Mouse (Mus musculus) hindbrain, embryonic 14.5 days (tissue): Measurements from ENCODE around the gene Hoxc6. TPM values are rescaled to one million over a fixed set of nuclear protein-coding genes. Genes with fewer than 3 reads are reported as not detected.

Experiments
- ATAC-seq: fragments of 200-750 bp; cut with Nextera tagmentation; 2 replicates; pipeline ENCODE4 v1.8.0; 2017; ENCODE audit warnings: moderate number of reproducible peaks, mild to moderate bottlenecking, moderate TSS enrichment, moderate library complexity; ENCODE audit not compliant: low FRiP score
- DNase-seq: peaks from one replicate; pipeline ENCODE4 v3.0.0-alpha.2; 2015; ENCODE audit warnings: low spot score
- H3K27ac ChIP-seq: fragments of 300-500 bp; sonication (generic); 2 replicates; pipeline ENCODE4 v1.5.1; 2014; ENCODE audit warnings: mild to moderate bottlenecking, moderate library complexity
- H3K27me3 ChIP-seq: fragments of 300-500 bp; sonication (generic); 2 replicates; pipeline ENCODE4 v1.6.1; 2014; ENCODE audit warnings: mild to moderate bottlenecking, low read length, mixed read lengths; ENCODE audit not compliant: control insufficient read depth, insufficient read depth
- H3K36me3 ChIP-seq: fragments of 300-500 bp; sonication (generic); replicated peaks from 2 replicates; pipeline ENCODE4 v1.6.1; 2014; ENCODE audit not compliant: control insufficient read depth, insufficient read depth
- H3K4me1 ChIP-seq: fragments of 300-500 bp; sonication (generic); replicated peaks from 2 replicates; pipeline ENCODE4 v1.6.1; 2014; ENCODE audit warnings: antibody characterized with exemption, low read length, mixed read lengths; ENCODE audit not compliant: control insufficient read depth, insufficient read depth
- H3K4me2 ChIP-seq: fragments of 300-500 bp; sonication (generic); replicated peaks from 2 replicates; pipeline ENCODE4 v1.6.1; 2014; ENCODE audit warnings: mild to moderate bottlenecking, moderate library complexity
- H3K4me3 ChIP-seq: fragments of 300-500 bp; sonication (generic); replicated peaks from 2 replicates; pipeline ENCODE4 v1.5.1; 2014; ENCODE audit warnings: mild to moderate bottlenecking, low read length
- H3K9ac ChIP-seq: fragments of 300-500 bp; sonication (generic); 2 replicates; pipeline ENCODE4 v1.6.1; 2014
- H3K9me3 ChIP-seq: fragments of 300-500 bp; sonication (generic); 2 replicates; pipeline ENCODE4 v1.6.1; 2016; ENCODE audit warnings: low read length; ENCODE audit not compliant: control insufficient read depth
- WGBS: fragments of 180-500 bp; shearing (Covaris S2); extraction: QIAGEN DNeasy Blood & Tissue Kit; methylation state at CpG from one replicate; pipeline ENCODE4 v1.1.7; 2014; 5-methylcytosine and 5-hydroxymethylcytosine counted together
- polyA plus RNA-seq: library from polyadenylated mRNA; unstranded; fragments of >200 nt; fragmentation: Nextera tagmentation; extraction: Ambion mirVana; gene quantifications from 2 replicates; pipeline ENCODE4 v1.2.1, GENCODE M21; 2014

Hoxc6 gene
- polyA plus RNA-seq, 1 experiment from 2014 or later, result 24.8 TPM

DNA sequence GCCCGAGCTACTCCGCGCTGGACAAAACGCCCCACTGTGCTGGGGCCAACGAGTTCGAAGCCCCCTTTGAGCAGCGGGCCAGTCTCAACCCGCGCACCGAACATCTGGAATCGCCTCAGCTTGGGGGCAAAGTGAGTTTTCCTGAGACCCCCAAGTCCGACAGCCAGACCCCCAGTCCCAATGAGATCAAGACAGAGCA is 30.8 kb upstream of the Hoxc6 start, which contains the start of gene Hoxc5:
Gene Hoxc5 (plus strand): TSS at position 132 of the 199 bp plus-strand sequence.
- DNase-seq (no peak), ATAC-seq (no peak)
- Histone ChIP-seq H3K4me2 (0 out of 2 replicates have a peak within 1 kb of the TSS, but pooled peaks have one; percentile 9), H3K4me3 (0 out of 2 replicates have a peak within 1 kb of the TSS, but pooled peaks have one; percentile 8), H3K27ac (no peak within 1 kb of the TSS), H3K36me3 (no peaks in the 10 kb centered on the region), H3K9ac (no peak within 1 kb of the TSS), H3K9me3 (no peaks in the 10 kb centered on the region), H3K27me3 (peaks cover 100% of the 10 kb centered on the region), H3K4me1 (no peaks in the 10 kb centered on the region)
- 2% methylated on average over 12 of the region's 12 CpGs for WGBS

DNA sequence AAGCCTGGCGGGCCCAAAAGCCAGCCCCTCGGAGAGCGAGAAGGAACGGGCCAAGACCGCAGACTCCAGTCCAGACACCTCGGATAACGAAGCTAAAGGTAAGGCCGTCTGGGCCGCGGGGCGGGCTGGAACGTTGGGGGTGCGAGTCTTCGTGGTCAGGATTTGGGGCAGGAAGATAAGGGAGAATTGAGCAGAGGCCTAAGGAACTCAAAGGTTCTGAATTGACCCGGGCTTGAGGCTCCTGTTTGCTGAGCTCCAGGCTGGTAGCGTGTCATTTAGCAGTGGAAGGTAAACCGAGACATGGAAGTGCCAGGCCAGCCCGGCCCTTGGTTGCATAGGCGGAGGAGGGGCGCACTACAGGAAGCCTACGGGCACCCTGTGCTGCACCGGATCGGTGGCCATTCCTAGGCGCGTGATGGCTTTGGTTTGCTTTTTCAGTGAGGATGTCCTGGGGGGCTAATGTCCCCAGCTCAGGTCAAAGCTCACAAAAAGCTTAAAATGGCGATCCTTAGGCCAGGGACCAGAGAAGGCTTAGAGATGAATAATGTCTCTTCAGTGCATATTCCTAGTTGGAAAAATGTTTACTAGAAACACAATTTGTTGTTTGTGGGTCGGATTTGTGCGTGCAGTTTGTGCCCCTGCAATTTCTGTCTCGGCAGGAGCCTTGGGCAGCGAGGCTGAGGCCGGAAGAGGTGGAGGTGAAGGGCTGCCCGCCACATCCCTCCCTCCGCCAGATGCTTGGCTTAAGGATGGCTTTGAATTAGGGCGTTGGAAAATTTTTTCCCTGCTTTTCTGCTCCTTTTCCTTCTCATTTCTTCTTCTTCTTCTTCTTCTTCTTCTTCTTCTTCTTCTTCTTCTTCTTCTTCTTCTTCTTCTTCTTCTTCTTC is 30.3 kb upstream of the Hoxc6 start:
- H3K9ac ChIP-seq, result no peak overlapping the region
- DNase-seq, result no peak
- H3K36me3 ChIP-seq, result no peaks in the 10 kb centered on the region
- H3K4me3 ChIP-seq, result no peak overlapping the region
- no peak for ATAC-seq
- no peaks in the 10 kb centered on the region for H3K4me1 ChIP-seq
- no peaks in the 10 kb centered on the region for H3K9me3 ChIP-seq
- no peak overlapping the region for H3K4me2 ChIP-seq
- H3K27ac ChIP-seq, result no peak overlapping the region
- H3K27me3 ChIP-seq, result peaks cover 100% of the 10 kb centered on the region
- WGBS, result 3% methylated on average over 34 of the region's 34 CpGs

DNA sequence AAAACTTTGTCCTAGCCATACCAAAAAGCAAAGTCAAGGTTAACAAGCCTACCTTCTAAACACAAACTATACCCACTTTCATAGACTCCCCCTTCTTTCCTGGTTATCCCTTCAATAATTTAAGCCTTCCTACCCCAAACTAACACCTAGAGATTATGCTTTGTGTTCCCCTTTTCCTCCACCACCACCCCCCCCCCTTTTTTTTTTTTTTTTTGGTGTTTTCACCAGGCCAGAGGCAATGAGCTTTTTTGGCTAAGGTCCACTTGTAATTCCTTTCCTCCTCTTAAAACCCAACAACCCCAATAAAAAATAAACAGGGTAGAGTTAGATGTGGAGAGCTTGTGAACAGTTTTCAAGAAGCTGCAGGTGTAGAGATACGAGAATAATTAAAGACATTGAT is 28.8 kb upstream of the Hoxc6 start:
- DNase-seq, result no peak
- Histone ChIP-seq H3K4me2 (no peak overlapping the region), H3K27me3 (peaks cover 100% of the 10 kb centered on the region), H3K4me3 (no peak overlapping the region), H3K9me3 (no peaks in the 10 kb centered on the region), H3K27ac (no peak overlapping the region), H3K36me3 (no peaks in the 10 kb centered on the region), H3K4me1 (no peaks in the 10 kb centered on the region), H3K9ac (no peak overlapping the region)
- 40% methylated on average over 1 of the region's 1 CpGs for WGBS
- ATAC-seq, result no peak

DNA sequence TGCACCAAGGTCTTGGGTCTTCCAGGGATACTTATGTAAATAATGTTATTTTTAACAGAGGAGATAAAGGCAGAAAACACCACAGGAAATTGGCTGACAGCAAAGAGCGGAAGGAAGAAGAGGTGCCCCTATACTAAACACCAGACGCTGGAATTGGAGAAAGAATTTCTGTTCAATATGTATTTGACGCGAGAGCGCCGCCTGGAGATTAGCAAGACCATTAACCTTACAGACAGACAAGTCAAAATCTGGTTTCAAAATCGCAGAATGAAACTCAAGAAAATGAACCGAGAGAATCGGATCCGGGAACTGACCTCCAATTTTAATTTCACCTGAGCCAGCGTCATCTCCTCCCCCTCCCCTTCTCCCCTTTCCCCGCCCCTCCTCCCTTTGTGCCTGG is 27.3 kb upstream of the Hoxc6 start:
- no peaks in the 10 kb centered on the region for H3K4me1 ChIP-seq
- WGBS, result 3% methylated on average over 12 of the region's 12 CpGs
- H3K9me3 ChIP-seq, result no peaks in the 10 kb centered on the region
- ATAC-seq, result no peak
- peaks cover 100% of the 10 kb centered on the region for H3K27me3 ChIP-seq
- no peak overlapping the region for H3K4me3 ChIP-seq
- H3K36me3 ChIP-seq, result no peaks in the 10 kb centered on the region
- H3K4me2 ChIP-seq, result no peak overlapping the region
- no peak overlapping the region for H3K27ac ChIP-seq
- H3K9ac ChIP-seq, result no peak overlapping the region
- DNase-seq, result no peak

DNA sequence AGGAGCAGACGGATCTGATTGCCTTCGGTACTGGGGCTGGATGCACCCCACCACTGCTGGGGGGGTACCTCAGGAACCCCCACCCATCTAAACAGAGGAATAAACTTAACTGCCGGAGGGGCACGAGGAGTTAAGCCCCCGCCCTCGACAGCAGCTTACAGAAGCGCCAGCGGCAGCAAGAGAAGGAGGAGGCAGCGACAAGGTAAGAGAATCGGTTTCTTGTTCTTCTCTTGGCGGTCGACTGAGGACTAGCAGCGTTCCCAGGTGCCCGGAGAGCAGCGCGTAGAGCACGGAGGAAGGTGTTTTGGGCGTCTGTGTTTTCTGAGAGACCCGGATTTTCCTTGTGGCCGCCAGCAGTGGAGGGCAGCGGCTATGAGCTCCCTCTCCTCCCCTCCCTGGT is 25.8 kb upstream of the Hoxc6 start:
- H3K4me3 ChIP-seq, result no peak overlapping the region
- DNase-seq (no peak), ATAC-seq (no peak)
- H3K27ac ChIP-seq, result no peak overlapping the region
- H3K36me3 ChIP-seq, result no peaks in the 10 kb centered on the region
- H3K9me3 ChIP-seq, result no peaks in the 10 kb centered on the region
- 2% methylated on average over 21 of the region's 21 CpGs for WGBS
- H3K4me1 ChIP-seq, result no peaks in the 10 kb centered on the region
- H3K4me2 ChIP-seq, result no peak overlapping the region
- H3K27me3 ChIP-seq, result peaks cover 100% of the 10 kb centered on the region
- H3K9ac ChIP-seq, result no peak overlapping the region

DNA sequence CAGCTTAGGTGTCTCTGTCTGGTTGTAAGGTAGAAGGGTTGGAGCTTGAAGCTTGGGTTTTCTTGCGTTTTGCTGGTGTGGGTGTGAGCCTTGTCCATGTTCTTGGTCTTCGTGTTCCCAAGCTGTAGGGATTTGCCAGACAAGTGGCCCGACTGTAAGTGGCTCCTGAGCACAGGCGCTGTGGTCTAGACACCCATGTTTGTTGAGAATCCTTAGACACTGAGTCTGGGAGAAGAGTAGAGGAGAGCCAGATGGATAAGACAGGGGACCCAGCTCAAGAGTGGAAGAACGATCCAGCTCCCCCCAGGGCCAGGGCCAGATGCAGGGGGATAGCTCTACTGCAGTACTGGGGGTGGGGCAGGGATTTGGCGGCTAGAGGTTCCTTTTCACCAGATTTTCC is 25.3 kb upstream of the Hoxc6 start:
- H3K4me1 ChIP-seq, result no peaks in the 10 kb centered on the region
- H3K4me2 ChIP-seq, result no peak overlapping the region
- no peaks in the 10 kb centered on the region for H3K9me3 ChIP-seq
- 0% methylated on average over 6 of the region's 6 CpGs for whole genome bisulfite sequencing
- no peak for ATAC-seq
- no peak overlapping the region for H3K27ac ChIP-seq
- H3K4me3 ChIP-seq, result no peak overlapping the region
- peaks cover 100% of the 10 kb centered on the region for H3K27me3 ChIP-seq
- no peak overlapping the region for H3K9ac ChIP-seq
- DNase-seq, result no peak
- H3K36me3 ChIP-seq, result no peaks in the 10 kb centered on the region

DNA sequence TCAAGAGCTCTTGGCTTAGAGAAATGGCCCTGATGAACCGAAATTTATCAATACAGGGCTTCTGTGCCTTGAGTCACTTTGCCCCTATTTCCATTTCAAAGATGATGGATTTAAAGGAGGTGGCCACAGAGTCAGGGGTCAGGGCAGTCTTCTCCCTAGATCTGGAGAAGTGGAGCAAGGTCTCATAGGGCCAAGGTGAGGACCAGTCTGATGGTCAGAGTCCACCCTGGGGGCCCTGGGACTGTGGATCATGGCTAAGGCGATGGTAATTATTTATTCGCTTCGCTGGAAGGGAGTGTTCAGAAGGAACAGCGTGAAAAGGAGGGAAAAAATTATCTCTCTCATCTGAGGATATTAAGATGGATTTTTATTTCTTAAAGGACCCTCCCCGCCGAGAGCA is 23.0 kb upstream of the Hoxc6 start:
- Histone ChIP-seq H3K9me3 (no peaks in the 10 kb centered on the region), H3K4me3 (no peak overlapping the region), H3K4me2 (no peak overlapping the region), H3K27ac (no peak overlapping the region), H3K27me3 (peaks cover 100% of the 10 kb centered on the region), H3K36me3 (no peaks in the 10 kb centered on the region), H3K4me1 (no peaks in the 10 kb centered on the region), H3K9ac (no peak overlapping the region)
- WGBS, result 4% methylated on average over 7 of the region's 7 CpGs
- no peak for ATAC-seq
- DNase-seq, result no peak

DNA sequence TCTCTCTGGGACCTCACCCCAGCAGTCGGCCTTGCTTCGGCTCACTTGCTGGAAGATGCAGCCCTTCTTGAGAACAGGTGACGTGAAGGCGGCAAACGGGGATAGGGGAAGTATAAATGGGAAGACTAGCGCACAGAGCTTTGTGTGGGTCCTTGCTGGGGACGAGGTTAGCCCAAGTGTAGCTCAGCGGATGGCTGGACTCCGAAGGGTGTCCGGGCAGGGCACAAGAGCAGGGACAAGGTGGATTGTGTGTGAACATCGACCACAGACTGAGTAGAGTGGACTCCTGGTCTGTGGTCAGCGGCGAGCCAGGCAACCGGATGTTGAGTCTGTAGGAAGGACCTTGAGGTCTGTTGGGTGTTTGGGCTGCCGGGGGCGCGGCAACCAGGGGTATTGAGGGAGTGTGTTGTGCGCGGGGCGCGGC is 22.4 kb upstream of the Hoxc6 start:
- Histone ChIP-seq H3K9ac (no peak overlapping the region), H3K27ac (no peak overlapping the region), H3K4me1 (no peaks in the 10 kb centered on the region), H3K9me3 (no peaks in the 10 kb centered on the region), H3K36me3 (no peaks in the 10 kb centered on the region), H3K27me3 (peaks cover 100% of the 10 kb centered on the region), H3K4me3 (no peak overlapping the region), H3K4me2 (no peak overlapping the region)
- WGBS, result 2% methylated on average over 21 of the region's 21 CpGs
- DNase-seq (no peak), ATAC-seq (no peak)

DNA sequence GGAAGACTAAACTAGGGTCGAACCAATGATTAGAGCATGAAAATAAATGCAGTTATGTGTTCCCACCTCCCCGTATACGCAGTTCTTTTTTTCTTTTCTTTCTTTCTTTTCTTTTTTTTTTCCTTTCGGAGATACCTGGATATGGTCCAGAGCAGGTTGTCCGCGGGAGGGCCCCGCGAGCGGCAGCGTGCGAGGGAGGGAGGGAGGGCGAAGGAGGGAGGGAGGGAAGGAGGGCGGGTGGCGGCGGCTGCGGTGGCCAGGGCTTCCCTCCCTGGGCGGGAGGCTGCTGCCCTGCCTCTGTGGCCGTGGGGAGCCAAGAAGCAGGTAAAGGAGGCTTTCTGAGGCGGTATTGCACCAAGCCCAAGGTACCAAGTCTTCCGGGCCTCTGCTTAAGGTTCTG is 21.9 kb upstream of the Hoxc6 start, which contains the start of gene Hoxc9:
Gene Hoxc9 (plus strand): TSS at position 269 of the 400 bp plus-strand sequence.
- Histone ChIP-seq H3K4me2 (no peak within 1 kb of the TSS), H3K4me1 (no peaks in the 10 kb centered on the region), H3K27me3 (peaks cover 100% of the 10 kb centered on the region), H3K9ac (no peak within 1 kb of the TSS), H3K4me3 (no peak within 1 kb of the TSS), H3K9me3 (no peaks in the 10 kb centered on the region), H3K36me3 (no peaks in the 10 kb centered on the region), H3K27ac (no peak within 1 kb of the TSS)
- ATAC-seq, result no peak
- no peak for DNase-seq
- WGBS, result 2% methylated on average over 15 of the region's 20 CpGs
